Comparison of ENCODE assay signal across 8 mouse cellular contexts in the genomic region with DNA sequence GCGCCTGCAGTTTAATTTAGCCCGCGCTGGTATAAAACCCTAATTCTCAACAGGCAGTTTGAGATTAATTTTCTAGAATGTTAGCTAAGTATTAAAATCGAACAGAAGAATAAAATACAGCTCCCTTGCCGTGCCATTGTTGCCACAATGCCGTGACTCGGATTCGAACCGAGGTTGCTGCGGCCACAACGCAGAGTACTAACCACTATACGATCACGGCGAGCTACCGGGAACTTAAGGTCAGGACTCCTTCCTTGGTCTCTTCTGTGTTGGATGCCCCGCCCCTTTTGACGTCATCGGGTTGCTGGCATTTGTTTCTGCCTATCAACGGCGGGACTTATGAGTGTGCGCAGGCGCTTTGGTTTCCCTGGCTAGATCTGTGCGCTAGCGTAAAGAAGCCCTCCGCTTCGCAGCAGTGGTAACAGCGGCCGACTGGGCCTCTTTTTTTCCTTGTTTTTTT. TPM values are rescaled to one million over a fixed set of nuclear protein-coding genes. Genes with fewer than 3 reads are reported as not detected.
DNase-seq lines count a peak whose midpoint lies in the region; ATAC-seq lines count a peak whose summit lies in the region.

No protein-coding gene starts in this region.

- DNase-seq in ZHBTc4 (ENCODE audit: low read depth, low spot score), result peak; percentile 97
- DNase-seq in gastrocnemius, adult 8-10 months (ENCODE audit: low spot score in 2 of 2), result peak; percentile 95 to 96
- DNase-seq in induced T-regulatory cell, adult 2 months (ENCODE audit: low read depth), result peak; percentile 100
- DNase-seq in left cerebral cortex, adult 9 months (ENCODE audit: low spot score in 2 of 2), result peak; percentile 95 to 99
- DNase-seq in right cerebral cortex, postnatal 14 days, result peak; percentile 95
- DNase-seq in urinary bladder, postnatal 36 days (ENCODE audit: low spot score in 2 of 2), result peak; percentile 97

- peak; percentile 54 for ATAC-seq in common myeloid progenitor, adult 5-6 weeks (replicated peaks; ENCODE audit: low read depth, poor library complexity, severe bottlenecking)
- ATAC-seq in megakaryocyte progenitor cell, adult 5-6 weeks (replicated peaks; ENCODE audit: poor library complexity), result peak; percentile 47

RNA-seq across cellular contexts. Expression of a gene that starts 8.3 kb away (rescaled TPM):
- 2.8 TPM in 1 of 2 replicates, not detected in the other for total RNA-seq in common myeloid progenitor, adult 5-6 weeks (2017)
- 1 to 10 TPM; 1.3 to 1.9 (median 1.4) TPM for total RNA-seq in gastrocnemius, adult 8-10 months (2022)
- total RNA-seq in megakaryocyte progenitor cell, adult 5-6 weeks (2015), result 2.2 and 3.7 TPM in 2 replicates
- 2.1 and 2.4 TPM in 2 replicates for total RNA-seq in megakaryocyte progenitor cell, adult 5-6 weeks (2017)

RNA-seq across cellular contexts. Expression of a gene that starts 49.0 kb away (rescaled TPM):
- 16.4 and 21.4 TPM in 2 replicates for total RNA-seq in common myeloid progenitor, adult 5-6 weeks (2017)
- 1 to 10 TPM; 4.6 to 5.7 (median 5.2) TPM for total RNA-seq in gastrocnemius, adult 8-10 months (2022)
- total RNA-seq in megakaryocyte progenitor cell, adult 5-6 weeks (2015), result 61.0 and 68.7 TPM in 2 replicates
- 72.2 and 78.8 TPM in 2 replicates for total RNA-seq in megakaryocyte progenitor cell, adult 5-6 weeks (2017)

Comparison
In these comparisons a context has a peak if more than half of its experiments do, and no peak if none do; other contexts are left out.
1. Peak in every context shown above with its lines: DNase-seq and ATAC-seq.